Mouse (Mus musculus) heart, adult 9 months (tissue): ENCODE measurements around the gene Chtf18.

ENCODE experiments used
- DNase-seq, 2 experiments: peaks; one replicate each; pipeline ENCODE4 v3.0.0; 2022; ENCODE audit warnings: low spot score in 2 of 2

Gene Chtf18

GRCm38 (mm10) chr17:25735246-25735645, 8.0 kb upstream of the Chtf18 start:
- DNase-seq: no peak

GRCm38 (mm10) chr17:25732082-25732481, 4.9 kb upstream of the Chtf18 start:
- DNase-seq: peak; percentile 55 to 70

- no peak for DNase-seq
Observed at GRCm38 (mm10) chr17:25728009-25728270, 721 bp upstream of the Chtf18 start.

GRCm38 (mm10) chr17:25725264-25725663, 2.0 kb downstream of the Chtf18 start:
- no peak for DNase-seq

- no peak for DNase-seq
Observed at GRCm38 (mm10) chr17:25723919-25724318, 3.3 kb downstream of the Chtf18 start.

GRCm38 (mm10) chr17:25723470-25723869, 3.7 kb downstream of the Chtf18 start:
- DNase-seq: no peak

- DNase-seq: no peak
Observed at GRCm38 (mm10) chr17:25721476-25721875, 5.7 kb downstream of the Chtf18 start.

- no peak for DNase-seq
Observed at GRCm38 (mm10) chr17:25717691-25718090, 9.5 kb downstream of the Chtf18 start.

- DNase-seq: no peak
Observed at GRCm38 (mm10) chr17:25716711-25717637, 10.2 kb downstream of the Chtf18 start, which contains the start of gene Gng13. Gene Gng13, plus strand, starts transcription at chr17:25717171.

GRCm38 (mm10) chr17:25716130-25716529, 11.1 kb downstream of the Chtf18 start:
- no peak for DNase-seq

GRCm38 (mm10) chr17:25715627-25716026, 11.6 kb downstream of the Chtf18 start:
- DNase-seq: no peak

- no peak for DNase-seq
Observed at GRCm38 (mm10) chr17:25711136-25711535, 16.1 kb downstream of the Chtf18 start.

- no peak for DNase-seq
Observed at GRCm38 (mm10) chr17:25709994-25710393, 17.2 kb downstream of the Chtf18 start.

- DNase-seq: no peak
Observed at GRCm38 (mm10) chr17:25700863-25701496, 26.2 kb downstream of the Chtf18 start.

- DNase-seq: peak; percentile 23 to 43
Observed at GRCm38 (mm10) chr17:25698446-25698845, 28.8 kb downstream of the Chtf18 start.

GRCm38 (mm10) chr17:25696263-25696662, 31.0 kb downstream of the Chtf18 start:
- no peak for DNase-seq

- DNase-seq: no peak
Observed at GRCm38 (mm10) chr17:25688922-25689321, 38.3 kb downstream of the Chtf18 start.

GRCm38 (mm10) chr17:25686323-25686722, 40.9 kb downstream of the Chtf18 start:
- no peak for DNase-seq

- DNase-seq: peak; percentile 6 to 29
Observed at GRCm38 (mm10) chr17:25681636-25682035, 45.6 kb downstream of the Chtf18 start.

- DNase-seq: no peak
Observed at GRCm38 (mm10) chr17:25679818-25680217, 47.4 kb downstream of the Chtf18 start.

GRCm38 (mm10) chr17:25677969-25678368, 49.2 kb downstream of the Chtf18 start:
- DNase-seq: no peak

- no peak for DNase-seq
Observed at GRCm38 (mm10) chr17:25672982-25673381, 54.2 kb downstream of the Chtf18 start.
